Mouse (Mus musculus) layer of hippocampus, adult 11-12 months (tissue): ENCODE data around the gene Olfr891.
"Not testable (repeated sequence)": the region's sequence is repeated elsewhere in the genome, so short reads cannot be mapped to it uniquely, and the experiment has no call there.

Experiments used
- DNase-seq: peaks from one replicate; pipeline ENCODE4 v3.0.0; 2022; ENCODE audit warnings: low spot score

The Olfr891 gene

GRCm38 (mm10) chr9:38180721-38181120 is at the start of gene Olfr891:
Gene Olfr891, minus strand, starts transcription at chr9:38180821.
- no peak for DNase-seq

- DNase-seq = no peak
Measured at GRCm38 (mm10) chr9:38217755-38218154, 37.1 kb upstream of the Olfr891 start, which contains the start of gene Olfr894. Gene Olfr894, plus strand, starts transcription at chr9:38218055.

GRCm38 (mm10) chr9:38208065-38208464 is 27.4 kb upstream of the Olfr891 start, which contains the start of gene Olfr893:
Gene Olfr893, plus strand, starts transcription at chr9:38208365.
- no peak for DNase-seq

- DNase-seq = not testable (repeated sequence)
Measured at GRCm38 (mm10) chr9:38168341-38168740, 12.3 kb downstream of the Olfr891 start.

- no peak for DNase-seq
Measured at GRCm38 (mm10) chr9:38142217-38142616, 38.4 kb downstream of the Olfr891 start, which contains the start of gene Olfr890. Gene Olfr890, plus strand, starts transcription at chr9:38142517.
